Mouse (Mus musculus) liver, embryonic 16.5 days (tissue): ENCODE measurements around the gene Dync1i2. TPM values are rescaled to one million over a fixed set of nuclear protein-coding genes. Genes with fewer than 3 reads are reported as not detected.
A peak's percentile ranks its signal among the peaks of the same experiment; 100 is the strongest.

ENCODE experiments used
- ATAC-seq: fragments of 200-750 bp; cut with Nextera tagmentation; 2 replicates; pipeline ENCODE4 v1.8.0; 2017; ENCODE audit warnings: low read depth, mild to moderate bottlenecking, moderate number of reproducible peaks, moderate library complexity
- H3K27ac ChIP-seq: fragments of 300-500 bp; sonication (generic); 2 replicates; pipeline ENCODE4 v1.5.1; 2014; ENCODE audit warnings: mild to moderate bottlenecking, low read length
- H3K27me3 ChIP-seq: fragments of 300-500 bp; sonication (generic); 2 replicates; pipeline ENCODE4 v1.6.1; 2014; ENCODE audit warnings: low read depth, low read length, mixed read lengths; ENCODE audit not compliant: control insufficient read depth, insufficient read depth
- H3K36me3 ChIP-seq: fragments of 300-500 bp; sonication (generic); 2 replicates; pipeline ENCODE4 v1.6.1; 2014; ENCODE audit warnings: mild to moderate bottlenecking; ENCODE audit not compliant: control insufficient read depth, insufficient read depth
- H3K4me1 ChIP-seq: fragments of 300-500 bp; sonication (generic); 2 replicates; pipeline ENCODE4 v1.6.1; 2014; ENCODE audit warnings: low read depth, low read length, mixed read lengths; ENCODE audit not compliant: control insufficient read depth
- H3K4me2 ChIP-seq: fragments of 300-500 bp; sonication (generic); 2 replicates; pipeline ENCODE4 v1.6.1; 2014; ENCODE audit warnings: low read depth, low read length, mixed read lengths
- H3K4me3 ChIP-seq: fragments of 300-500 bp; sonication (generic); 2 replicates; pipeline ENCODE4 v1.5.1; 2014; ENCODE audit warnings: low read depth, mild to moderate bottlenecking, low read length
- H3K9ac ChIP-seq: fragments of 300-500 bp; sonication (generic); 2 replicates; pipeline ENCODE4 v1.6.1; 2014; ENCODE audit warnings: low read depth, low read length
- H3K9me3 ChIP-seq: fragments of 300-500 bp; sonication (generic); replicated peaks from 2 replicates; pipeline ENCODE4 v1.6.1; 2016; ENCODE audit warnings: low read length; ENCODE audit not compliant: control insufficient read depth
- WGBS: fragments of 180-500 bp; shearing (Covaris S2); extraction: QIAGEN DNeasy Blood & Tissue Kit; methylation state at CpG from one replicate; pipeline ENCODE4 v1.1.7; 2014; ENCODE audit not compliant: insufficient replicate concordance; 5-methylcytosine and 5-hydroxymethylcytosine counted together
- polyA plus RNA-seq: library from polyadenylated mRNA; unstranded; fragments of >200 nt; fragmentation: Nextera tagmentation; extraction: Ambion mirVana; gene quantifications from 2 replicates; pipeline ENCODE4 v1.2.1, GENCODE M21; 2015

Gene Dync1i2
- polyA plus RNA-seq, 1 experiment from 2014 or later = 23.2 TPM

DNA sequence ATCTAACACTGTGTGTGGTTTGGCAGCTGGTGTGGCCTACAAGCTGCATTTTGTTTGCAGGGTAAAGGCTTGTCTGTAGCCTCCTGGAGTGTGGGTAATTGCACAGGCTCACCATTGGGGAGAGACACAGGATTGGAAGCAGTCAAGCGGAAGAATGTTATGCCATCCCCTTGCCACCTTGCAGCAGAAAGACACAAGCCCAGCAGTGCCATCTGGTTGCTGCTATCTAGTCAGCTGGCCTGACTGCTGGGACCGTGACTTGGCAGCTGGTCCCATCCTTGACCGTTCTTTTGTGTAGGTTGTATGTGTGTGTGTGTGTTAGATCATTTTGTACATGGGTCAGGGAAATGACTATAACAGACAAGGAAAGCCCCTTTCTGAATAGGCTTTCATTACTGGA, 33.9 kb downstream of the Dync1i2 start:
- Histone ChIP-seq H3K4me3 (no peak overlapping the region), H3K9ac (no peak overlapping the region), H3K4me1 (no peaks in the 10 kb centered on the region), H3K9me3 (no peaks in the 10 kb centered on the region), H3K27me3 (no peaks in the 10 kb centered on the region), H3K4me2 (no peak overlapping the region), H3K27ac (no peak overlapping the region), H3K36me3 (peaks cover 7% of the 10 kb centered on the region)
- ATAC-seq = no peak
- 76% methylated on average over 3 of the region's 3 CpGs for WGBS

DNA sequence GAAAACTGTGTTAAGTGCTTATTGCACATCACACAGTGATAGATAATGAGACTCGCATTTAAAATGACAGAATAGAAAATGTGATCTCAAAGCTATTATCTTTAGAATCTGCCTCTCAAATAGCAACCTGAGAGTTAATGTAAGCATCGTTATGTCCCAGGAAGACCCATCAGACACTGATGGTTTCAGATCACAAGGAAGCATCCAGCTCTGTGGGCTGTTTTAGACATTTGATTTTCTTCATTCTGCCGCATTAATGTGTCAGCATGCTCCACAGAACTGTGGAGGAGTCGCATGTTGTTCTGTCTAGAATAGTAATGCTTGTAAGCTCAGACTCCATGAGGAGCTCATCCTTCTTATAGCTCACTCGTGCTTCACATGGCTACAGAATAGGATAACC, 34.6 kb downstream of the Dync1i2 start:
- Histone ChIP-seq H3K9ac (no peak overlapping the region), H3K4me1 (no peaks in the 10 kb centered on the region), H3K4me3 (no peak overlapping the region), H3K27me3 (no peaks in the 10 kb centered on the region), H3K4me2 (no peak overlapping the region), H3K27ac (no peak overlapping the region), H3K36me3 (peaks cover 10% of the 10 kb centered on the region), H3K9me3 (no peaks in the 10 kb centered on the region)
- WGBS = 83% methylated on average over 5 of the region's 5 CpGs
- no peak for ATAC-seq

DNA sequence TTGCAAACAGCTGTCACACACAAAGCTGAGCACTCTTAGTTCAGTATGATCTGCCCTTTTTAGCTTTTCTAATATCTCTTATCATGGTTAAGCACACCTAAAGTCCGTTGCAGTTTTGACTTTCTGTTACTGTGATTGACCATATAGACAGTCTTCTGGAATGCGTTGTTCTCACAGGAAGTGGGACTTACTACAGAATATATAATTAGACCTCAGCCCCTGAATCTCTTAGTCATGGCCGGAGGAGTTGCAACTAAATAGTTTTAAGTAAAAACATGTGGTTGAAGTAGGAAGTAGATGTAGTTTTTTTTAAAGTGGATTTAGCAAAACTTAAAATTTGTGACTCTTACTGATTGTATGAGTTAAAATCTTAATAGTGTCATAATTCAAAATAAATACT, 36.6 kb downstream of the Dync1i2 start:
- Histone ChIP-seq H3K36me3 (peaks cover 19% of the 10 kb centered on the region), H3K9me3 (no peaks in the 10 kb centered on the region), H3K9ac (no peak overlapping the region), H3K4me2 (no peak overlapping the region), H3K27ac (no peak overlapping the region), H3K4me3 (no peak overlapping the region), H3K27me3 (no peaks in the 10 kb centered on the region), H3K4me1 (no peaks in the 10 kb centered on the region)
- no peak for ATAC-seq
- 18% methylated on average over 3 of the region's 3 CpGs for WGBS

DNA sequence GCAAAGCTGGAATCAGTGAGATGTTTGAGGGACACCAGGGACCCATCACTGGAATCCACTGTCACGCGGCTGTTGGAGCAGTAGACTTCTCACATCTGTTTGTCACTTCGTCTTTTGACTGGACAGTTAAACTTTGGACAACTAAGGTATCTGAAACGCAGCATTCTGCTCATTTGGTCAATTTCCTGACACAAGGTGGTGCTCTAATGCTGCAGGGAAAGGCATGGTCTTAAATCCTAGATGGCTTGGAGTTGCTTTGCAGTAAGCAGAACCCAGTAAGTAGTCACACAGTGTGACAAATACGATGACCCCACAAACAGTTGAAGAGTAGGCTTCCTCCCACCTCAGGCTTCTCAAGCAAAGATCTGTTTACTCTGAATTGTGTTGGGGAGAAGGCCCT, 39.3 kb downstream of the Dync1i2 start:
- Histone ChIP-seq H3K4me2 (no peak overlapping the region), H3K9ac (no peak overlapping the region), H3K4me3 (no peak overlapping the region), H3K27ac (no peak overlapping the region), H3K27me3 (no peaks in the 10 kb centered on the region), H3K4me1 (peaks cover 3% of the 10 kb centered on the region), H3K9me3 (no peaks in the 10 kb centered on the region), H3K36me3 (peaks cover 19% of the 10 kb centered on the region)
- ATAC-seq = no peak
- 73% methylated on average over 5 of the region's 5 CpGs for WGBS

DNA sequence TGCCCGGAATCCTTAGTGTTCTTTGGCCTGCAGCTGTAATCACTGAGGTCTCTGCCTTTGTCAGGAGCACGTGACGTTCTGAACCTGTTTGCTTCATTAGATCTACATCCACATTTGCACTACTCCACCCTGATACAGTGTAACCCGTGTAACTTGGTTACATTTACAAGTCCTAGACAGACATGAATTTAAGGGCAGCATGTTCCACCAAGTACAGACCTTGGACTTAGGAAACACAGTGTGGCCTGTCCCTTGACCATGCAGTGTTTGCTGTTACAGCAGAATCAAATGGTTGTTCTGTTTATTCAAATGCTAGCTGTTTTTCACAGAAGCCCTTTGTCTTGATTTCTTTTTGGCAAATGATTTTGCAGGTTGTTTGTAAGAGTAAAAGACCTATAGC, 43.3 kb downstream of the Dync1i2 start:
- peak; percentile 84 for ATAC-seq
- no peak overlapping the region for H3K4me3 ChIP-seq
- H3K4me1 ChIP-seq = peaks cover 3% of the 10 kb centered on the region
- no peaks in the 10 kb centered on the region for H3K9me3 ChIP-seq
- H3K27me3 ChIP-seq = no peaks in the 10 kb centered on the region
- 58% methylated on average over 4 of the region's 4 CpGs for WGBS
- no peak overlapping the region for H3K4me2 ChIP-seq
- H3K27ac ChIP-seq = peak overlapping the region; percentile 54; the same call in 1 of the 2 replicates
- no peak overlapping the region for H3K9ac ChIP-seq
- peaks cover 19% of the 10 kb centered on the region for H3K36me3 ChIP-seq

DNA sequence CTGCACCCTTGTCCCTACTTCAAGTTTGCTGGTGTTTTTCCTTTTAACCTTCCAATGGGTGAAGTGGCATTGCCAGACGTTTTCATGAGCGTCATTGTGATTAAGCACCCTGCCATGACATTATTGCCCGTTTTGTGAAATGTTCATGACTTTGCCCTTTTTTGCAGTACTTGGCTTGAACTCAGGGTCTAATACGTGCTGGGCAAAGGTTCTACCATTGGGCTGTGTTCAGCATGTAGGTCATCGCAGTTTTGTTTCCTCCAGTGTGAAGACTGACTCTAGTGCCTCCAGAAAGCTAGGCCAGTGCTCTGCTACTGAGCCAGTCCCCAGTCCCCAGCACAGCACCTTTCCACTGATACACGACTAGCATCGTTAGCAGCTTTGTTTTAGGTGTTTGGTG, 45.1 kb downstream of the Dync1i2 start:
- Histone ChIP-seq H3K9ac (no peak overlapping the region), H3K4me2 (no peak overlapping the region), H3K27me3 (no peaks in the 10 kb centered on the region), H3K4me3 (no peak overlapping the region), H3K27ac (no peak overlapping the region), H3K36me3 (peaks cover 23% of the 10 kb centered on the region), H3K4me1 (peaks cover 3% of the 10 kb centered on the region), H3K9me3 (no peaks in the 10 kb centered on the region)
- ATAC-seq = no peak
- WGBS = 83% methylated on average over 7 of the region's 7 CpGs

DNA sequence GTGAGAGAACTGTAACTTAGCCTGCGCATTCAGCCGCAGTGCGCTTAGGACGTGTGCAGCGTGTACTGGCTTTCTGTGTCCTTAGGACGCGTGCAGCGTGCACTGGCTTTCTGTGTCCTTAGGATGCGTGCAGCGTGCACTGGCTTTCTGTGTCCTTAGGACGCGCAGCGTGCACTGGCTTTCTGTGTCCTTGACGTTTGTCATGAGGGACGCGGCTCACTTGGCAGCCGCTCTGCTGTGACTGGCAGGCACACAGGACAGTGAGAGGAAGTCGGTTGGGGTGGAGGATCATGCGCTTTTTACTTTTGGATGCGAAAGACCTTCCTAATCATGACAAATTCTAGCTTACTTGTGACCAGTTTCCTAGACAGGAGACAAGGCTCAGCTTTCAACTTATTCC, 53.1 kb downstream of the Dync1i2 start:
- peaks cover 10% of the 10 kb centered on the region for H3K4me1 ChIP-seq
- peaks cover 10% of the 10 kb centered on the region for H3K36me3 ChIP-seq
- H3K27me3 ChIP-seq = no peaks in the 10 kb centered on the region
- ATAC-seq = no peak
- H3K9me3 ChIP-seq = no peaks in the 10 kb centered on the region
- no peak overlapping the region for H3K4me2 ChIP-seq
- H3K4me3 ChIP-seq = no peak overlapping the region
- 89% methylated on average over 20 of the region's 20 CpGs for WGBS
- no peak overlapping the region for H3K9ac ChIP-seq
- no peak overlapping the region for H3K27ac ChIP-seq

DNA sequence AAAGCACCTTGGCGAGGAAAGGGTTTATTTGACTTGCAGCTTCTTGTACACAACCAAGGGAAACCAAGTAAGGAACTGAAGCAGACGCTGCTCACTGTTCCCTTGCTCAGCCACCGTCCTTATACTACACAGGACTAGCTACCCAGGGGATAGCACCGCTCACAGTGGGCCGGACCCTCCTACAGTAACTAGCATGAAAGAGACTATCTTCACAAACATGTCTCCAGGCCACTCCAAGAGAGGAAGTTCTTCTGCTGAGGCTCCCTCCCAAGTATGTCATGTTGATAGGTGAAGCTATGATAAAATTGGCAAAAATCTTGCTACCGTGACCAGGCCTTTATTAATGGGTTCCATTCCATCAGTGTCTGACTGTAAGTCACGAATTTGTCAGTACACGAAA, 57.2 kb downstream of the Dync1i2 start:
- ATAC-seq = no peak
- Histone ChIP-seq H3K36me3 (no peaks in the 10 kb centered on the region; the same call in 1 of the 2 replicates), H3K9me3 (no peaks in the 10 kb centered on the region), H3K4me1 (peaks cover 18% of the 10 kb centered on the region), H3K27ac (peak overlapping the region; percentile 12; the same call in 1 of the 2 replicates), H3K9ac (no peak overlapping the region), H3K4me3 (no peak overlapping the region), H3K27me3 (no peaks in the 10 kb centered on the region), H3K4me2 (no peak overlapping the region)
- WGBS = 68% methylated on average over 8 of the region's 8 CpGs

DNA sequence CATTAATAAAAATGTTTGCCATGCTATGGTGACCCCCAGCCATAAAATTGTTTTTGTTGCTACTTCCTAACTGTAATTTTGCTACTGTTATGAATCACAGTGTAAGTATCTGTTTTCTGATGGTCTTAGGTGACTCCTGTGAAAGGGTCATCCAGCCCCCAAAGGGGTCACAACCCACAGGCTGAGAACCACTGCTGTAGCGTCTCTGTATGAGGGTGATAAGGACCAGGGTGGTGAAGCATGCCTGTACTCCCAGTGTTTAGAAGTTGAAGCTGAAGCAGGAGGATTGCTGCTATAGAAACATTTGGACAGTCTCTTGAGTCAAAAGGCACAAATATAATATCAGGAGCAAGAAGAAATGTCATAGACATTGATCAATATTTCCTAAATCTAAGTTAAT, 57.8 kb downstream of the Dync1i2 start:
- 21% methylated on average over 1 of the region's 1 CpGs for WGBS
- Histone ChIP-seq H3K4me2 (no peak overlapping the region), H3K36me3 (no peaks in the 10 kb centered on the region; the same call in 1 of the 2 replicates), H3K9ac (no peak overlapping the region), H3K27me3 (no peaks in the 10 kb centered on the region), H3K27ac (no peak overlapping the region; the same call in 1 of the 2 replicates), H3K4me3 (no peak overlapping the region), H3K4me1 (peaks cover 18% of the 10 kb centered on the region), H3K9me3 (no peaks in the 10 kb centered on the region)
- ATAC-seq = no peak
